Mouse (Mus musculus) thymus, postnatal 4 days (tissue): ENCODE data around the gene Rad51d.
"Not testable (repeated sequence)": the region's sequence is repeated elsewhere in the genome, so short reads cannot be mapped to it uniquely, and the experiment has no call there.

Source experiments
- DNase-seq: peaks from one replicate; pipeline ENCODE4 v3.0.0; 2021

The Rad51d gene

GRCm38 (mm10) chr11:82890342-82890762 lies at the start of gene Rad51d:
Gene Rad51d (minus strand): TSS chr11:82890614.
- DNase-seq, result peak; percentile 98

GRCm38 (mm10) chr11:82933186-82933585 lies 42.8 kb upstream of the Rad51d start:
- no peak for DNase-seq

GRCm38 (mm10) chr11:82931671-82932450 lies 41.4 kb upstream of the Rad51d start:
- DNase-seq, result not testable (repeated sequence)

- not testable (repeated sequence) for DNase-seq
These were observed 40.7 kb upstream of the Rad51d start for GRCm38 (mm10) chr11:82931161-82931560.

GRCm38 (mm10) chr11:82930391-82930955 lies 40.1 kb upstream of the Rad51d start:
- not testable (repeated sequence) for DNase-seq

- DNase-seq, result no peak
These were observed 39.2 kb upstream of the Rad51d start for GRCm38 (mm10) chr11:82929633-82929950.

GRCm38 (mm10) chr11:82928897-82929632 lies 38.7 kb upstream of the Rad51d start:
- no peak for DNase-seq

GRCm38 (mm10) chr11:82923910-82924309 lies 33.5 kb upstream of the Rad51d start:
- not testable (repeated sequence) for DNase-seq

GRCm38 (mm10) chr11:82921691-82922090 lies 31.3 kb upstream of the Rad51d start:
- DNase-seq, result no peak

GRCm38 (mm10) chr11:82920768-82921167 lies 30.4 kb upstream of the Rad51d start:
- DNase-seq, result no peak

- DNase-seq, result peak; percentile 89
These were observed 24.4 kb upstream of the Rad51d start for GRCm38 (mm10) chr11:82914711-82915352.

GRCm38 (mm10) chr11:82910679-82911389 lies 20.4 kb upstream of the Rad51d start:
- no peak for DNase-seq

GRCm38 (mm10) chr11:82910250-82910649 lies 19.8 kb upstream of the Rad51d start, which contains the start of gene Unc45b:
Gene Unc45b (plus strand): TSS chr11:82910550.
- DNase-seq, result no peak

- no peak for DNase-seq
These were observed 18.2 kb upstream of the Rad51d start for GRCm38 (mm10) chr11:82908608-82908989.

GRCm38 (mm10) chr11:82907651-82908607 lies 17.5 kb upstream of the Rad51d start, which contains the start of gene Nle1:
Gene Nle1 (minus strand): TSS chr11:82908411.
- DNase-seq, result peak; percentile 99

- DNase-seq, result no peak
These were observed 15.4 kb upstream of the Rad51d start for GRCm38 (mm10) chr11:82905816-82906215.

- DNase-seq, result no peak
These were observed 14.5 kb upstream of the Rad51d start for GRCm38 (mm10) chr11:82904952-82905351.

GRCm38 (mm10) chr11:82901606-82902310 lies 11.3 kb upstream of the Rad51d start:
- no peak for DNase-seq

- DNase-seq, result no peak
These were observed 9.3 kb upstream of the Rad51d start for GRCm38 (mm10) chr11:82899720-82900119.

GRCm38 (mm10) chr11:82897478-82897877 lies 7.1 kb upstream of the Rad51d start:
- no peak for DNase-seq

GRCm38 (mm10) chr11:82891936-82892335 lies 1.5 kb upstream of the Rad51d start, which contains the start of gene Fndc8:
Gene Fndc8 (plus strand): TSS chr11:82892124.
- DNase-seq, result peak; percentile 77
